Mouse (Mus musculus) kidney, postnatal 0 days (tissue): ENCODE data around the gene Col12a1. TPM values are rescaled to one million over a fixed set of nuclear protein-coding genes. Genes with fewer than 3 reads are reported as not detected.
A peak's percentile ranks its signal among the peaks of the same experiment; 100 is the strongest.

ENCODE experiments used
- ATAC-seq: fragments of 200-750 bp; cut with Nextera tagmentation; replicated peaks from 2 replicates; pipeline ENCODE4 v1.8.0; 2017; ENCODE audit warnings: low read depth, moderate number of reproducible peaks, moderate TSS enrichment, moderate library complexity; ENCODE audit not compliant: low FRiP score
- DNase-seq: peaks from one replicate; pipeline ENCODE4 v3.0.0-alpha.2; 2016; ENCODE audit warnings: low spot score
- H3K27ac ChIP-seq: fragments of 300-500 bp; sonication (generic); 2 replicates; pipeline ENCODE4 v1.5.1; 2014; ENCODE audit warnings: mild to moderate bottlenecking
- H3K27me3 ChIP-seq: fragments of 300-500 bp; sonication (generic); 2 replicates; pipeline ENCODE4 v1.6.1; 2014; ENCODE audit warnings: low read length, mixed read lengths; ENCODE audit not compliant: insufficient read depth
- H3K36me3 ChIP-seq: fragments of 300-500 bp; sonication (generic); 2 replicates; pipeline ENCODE4 v1.6.1; 2014; ENCODE audit warnings: low read length, mixed read lengths; ENCODE audit not compliant: insufficient read depth
- H3K4me1 ChIP-seq: fragments of 300-500 bp; sonication (generic); replicated peaks from 2 replicates; pipeline ENCODE4 v1.6.1; 2014; ENCODE audit warnings: antibody characterized with exemption, low read length, mixed read lengths; ENCODE audit not compliant: insufficient read depth
- H3K4me2 ChIP-seq: fragments of 300-500 bp; sonication (generic); 2 replicates; pipeline ENCODE4 v1.6.1; 2014; ENCODE audit warnings: mild to moderate bottlenecking, low read length, moderate library complexity, mixed read lengths
- H3K4me3 ChIP-seq: fragments of 300-500 bp; sonication (generic); replicated peaks from 2 replicates; pipeline ENCODE4 v1.5.1; 2014; ENCODE audit warnings: low read depth, low read length
- H3K9ac ChIP-seq: fragments of 300-500 bp; sonication (generic); 2 replicates; pipeline ENCODE4 v1.6.1; 2014; ENCODE audit warnings: low read depth, low read length
- H3K9me3 ChIP-seq: fragments of 300-500 bp; sonication (generic); replicated peaks from 2 replicates; pipeline ENCODE4 v1.6.1; 2016; ENCODE audit warnings: low read length, inconsistent platforms, mixed read lengths
- CTCF ChIP-seq: IDR thresholded peaks from 2 replicates; pipeline ENCODE4 v1.5.1; 2016; ENCODE audit warnings: antibody characterized with exemption, low read depth, mild to moderate bottlenecking, moderate library complexity
- WGBS: fragments of 180-500 bp; shearing (Covaris S2); extraction: QIAGEN DNeasy Blood & Tissue Kit; methylation state at CpG from one replicate; pipeline ENCODE4 v1.1.7; 2014; 5-methylcytosine and 5-hydroxymethylcytosine counted together
- polyA plus RNA-seq: library from polyadenylated mRNA; unstranded; fragments of >200 nt; fragmentation: Nextera tagmentation; extraction: Ambion mirVana; gene quantifications from 2 replicates; pipeline ENCODE4 v1.2.1, GENCODE M21; 2015

The Col12a1 gene
- polyA plus RNA-seq, 1 experiment from 2014 or later = 42.8 TPM

DNA sequence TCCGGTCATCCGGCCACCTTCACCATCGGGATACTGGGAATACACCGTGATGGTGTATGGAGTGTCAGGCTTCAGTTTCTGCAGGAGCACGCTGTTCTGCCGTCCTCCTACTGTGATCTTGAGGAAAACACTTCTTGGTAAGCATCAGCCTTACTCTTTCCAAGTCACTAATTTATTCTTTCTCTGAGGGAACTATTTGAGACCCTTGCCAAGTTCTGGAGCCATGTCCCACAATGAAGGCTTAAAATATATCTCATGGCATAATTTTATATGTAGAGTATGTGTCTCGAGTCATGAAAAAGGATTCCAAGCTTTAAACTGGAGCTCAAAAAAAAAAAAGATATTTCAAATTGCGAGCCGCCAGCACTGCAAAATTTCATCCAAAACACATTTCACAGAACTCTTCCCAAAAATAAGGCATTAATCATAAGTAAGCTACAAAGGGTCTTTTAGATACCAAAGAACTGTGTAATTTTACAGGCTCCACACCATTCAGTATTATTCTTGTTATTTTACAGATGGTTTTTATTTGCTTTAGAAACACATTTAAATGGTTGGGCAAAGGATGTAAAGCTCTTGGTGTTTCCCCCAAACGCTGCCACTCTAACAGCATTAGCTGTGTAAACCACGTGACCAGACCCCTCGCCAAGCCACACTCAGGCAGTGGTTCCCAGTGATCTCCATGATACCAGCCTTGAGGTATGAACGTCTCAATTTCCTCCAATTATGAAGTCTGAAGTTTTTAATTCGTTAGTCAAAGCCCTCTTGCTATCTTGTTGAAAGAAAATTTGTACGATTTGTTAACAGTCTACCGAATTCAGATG is 65.1 kb downstream of the Col12a1 start:
- no peak overlapping the region for H3K4me2 ChIP-seq
- ATAC-seq (no peak), DNase-seq (peak; percentile 19)
- no peak overlapping the region for H3K4me3 ChIP-seq
- H3K27ac ChIP-seq = no peak overlapping the region
- H3K9me3 ChIP-seq = no peaks in the 10 kb centered on the region
- WGBS = 83% methylated on average over 16 of the region's 16 CpGs
- H3K27me3 ChIP-seq = no peaks in the 10 kb centered on the region
- TF ChIP-seq CTCF = no peak
- H3K36me3 ChIP-seq = no peaks in the 10 kb centered on the region
- H3K4me1 ChIP-seq = no peaks in the 10 kb centered on the region
- H3K9ac ChIP-seq = no peak overlapping the region

DNA sequence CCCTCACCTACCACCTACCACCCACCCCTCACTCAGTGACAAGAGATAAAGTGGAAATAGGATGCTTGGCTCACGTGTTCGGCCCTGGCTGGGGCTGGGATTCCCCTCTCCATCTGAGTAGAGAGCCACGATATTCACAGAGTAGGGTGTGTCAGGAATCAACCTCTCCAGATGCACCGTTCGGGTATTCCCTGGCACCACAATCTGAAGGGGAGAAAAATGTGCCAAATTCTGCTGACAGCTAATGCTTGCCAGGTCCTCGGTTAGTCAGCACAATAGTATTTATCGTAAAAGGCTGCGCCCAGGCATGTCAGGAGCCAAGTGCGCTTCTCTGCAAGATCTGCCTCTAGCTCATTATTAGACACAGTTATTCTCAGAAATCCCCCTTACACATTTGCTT is 70.0 kb downstream of the Col12a1 start:
- WGBS = 88% methylated on average over 9 of the region's 9 CpGs
- DNase-seq (no peak), ATAC-seq (no peak)
- H3K9ac ChIP-seq = no peak overlapping the region
- H3K9me3 ChIP-seq = no peaks in the 10 kb centered on the region
- no peak for TF ChIP-seq CTCF
- H3K4me3 ChIP-seq = no peak overlapping the region
- no peaks in the 10 kb centered on the region for H3K27me3 ChIP-seq
- H3K4me1 ChIP-seq = no peaks in the 10 kb centered on the region
- H3K27ac ChIP-seq = no peak overlapping the region
- H3K36me3 ChIP-seq = no peaks in the 10 kb centered on the region
- H3K4me2 ChIP-seq = no peak overlapping the region

DNA sequence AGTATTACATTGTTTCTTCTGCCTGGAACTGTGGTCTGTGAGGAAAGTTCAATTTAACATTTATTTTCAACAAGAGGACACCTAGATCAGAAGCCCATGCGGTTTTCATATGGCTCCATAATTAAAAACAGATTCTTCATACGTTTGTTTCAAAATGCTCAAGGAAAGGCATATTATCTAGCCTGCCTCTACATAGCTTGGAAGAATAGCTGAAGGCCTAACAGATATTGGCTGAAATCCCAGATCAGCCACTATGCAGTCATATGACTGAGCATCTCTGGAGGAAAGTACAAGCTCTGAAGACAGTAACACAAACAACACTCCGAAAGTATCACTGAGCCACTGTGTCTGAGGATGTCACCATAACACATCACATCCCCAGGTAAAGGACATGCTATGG is 72.9 kb downstream of the Col12a1 start:
- DNase-seq = peak; percentile 12
- Histone ChIP-seq H3K9me3 (no peaks in the 10 kb centered on the region), H3K27ac (no peak overlapping the region), H3K4me1 (no peaks in the 10 kb centered on the region), H3K4me2 (no peak overlapping the region), H3K27me3 (no peaks in the 10 kb centered on the region), H3K9ac (no peak overlapping the region), H3K4me3 (no peak overlapping the region), H3K36me3 (no peaks in the 10 kb centered on the region)
- no peak for TF ChIP-seq CTCF
- 61% methylated on average over 3 of the region's 3 CpGs for WGBS
- no peak for ATAC-seq

DNA sequence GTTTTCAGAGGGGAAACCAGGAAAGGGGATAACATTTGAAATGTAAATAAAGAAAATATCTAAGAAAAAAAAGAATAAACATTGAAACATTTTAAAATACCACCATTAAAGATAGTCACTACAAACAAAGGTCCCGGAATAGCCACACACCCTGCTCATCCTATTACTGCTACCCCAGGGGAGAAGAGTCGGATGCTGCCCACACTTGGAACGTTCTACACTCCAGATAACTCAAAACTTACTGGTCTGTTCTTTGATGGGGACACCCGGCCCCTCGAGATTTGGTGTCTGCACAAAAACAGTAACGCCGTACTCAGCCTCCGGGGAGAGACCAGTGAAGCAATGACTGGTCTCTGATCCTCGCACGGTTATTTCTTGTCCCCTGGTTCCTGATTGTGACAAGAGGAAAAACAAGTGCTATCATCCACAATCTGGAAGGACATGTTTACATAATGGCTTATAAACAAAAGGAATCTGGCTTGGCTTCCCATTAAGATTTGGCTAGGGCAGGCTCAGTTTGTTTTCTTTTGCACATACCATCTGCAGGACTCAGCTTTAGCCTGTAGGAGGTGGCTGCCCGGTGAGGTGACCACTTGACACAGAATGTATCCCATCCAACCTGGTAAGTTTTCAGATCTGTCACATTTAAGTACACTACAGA is 79.1 kb downstream of the Col12a1 start:
- H3K36me3 ChIP-seq = no peaks in the 10 kb centered on the region
- WGBS = 64% methylated on average over 11 of the region's 11 CpGs
- TF ChIP-seq CTCF = 0 out of 2 replicates have a peak, but pooled peaks have one; percentile 10
- DNase-seq (peak; percentile 21), ATAC-seq (no peak)
- no peak overlapping the region for H3K4me3 ChIP-seq
- no peaks in the 10 kb centered on the region for H3K27me3 ChIP-seq
- H3K27ac ChIP-seq = no peak overlapping the region
- no peak overlapping the region for H3K9ac ChIP-seq
- H3K4me2 ChIP-seq = no peak overlapping the region
- no peaks in the 10 kb centered on the region for H3K4me1 ChIP-seq
- H3K9me3 ChIP-seq = no peaks in the 10 kb centered on the region

DNA sequence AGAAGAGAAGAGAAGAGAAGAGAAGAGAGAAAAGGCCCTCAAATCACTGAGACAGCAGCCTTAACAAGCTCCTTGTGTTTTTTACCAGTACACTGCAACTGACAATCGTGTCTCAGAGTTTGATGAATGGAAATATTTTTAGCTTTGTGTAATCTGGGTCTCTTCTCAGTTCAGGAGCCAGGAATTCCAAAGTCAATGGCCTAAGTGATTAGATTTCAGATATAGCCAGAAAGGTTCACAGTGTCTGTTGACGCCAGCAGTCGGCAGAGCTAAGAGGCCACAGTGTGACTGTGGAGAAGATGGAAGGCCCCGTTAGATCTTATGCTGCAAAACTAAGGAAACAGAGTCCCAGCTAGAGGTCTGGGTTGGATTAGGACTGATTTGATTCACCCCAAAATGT is 80.8 kb downstream of the Col12a1 start:
- no peaks in the 10 kb centered on the region for H3K36me3 ChIP-seq
- ATAC-seq (no peak), DNase-seq (peak; percentile 56)
- no peak overlapping the region for H3K4me2 ChIP-seq
- H3K27ac ChIP-seq = no peak overlapping the region
- no peak overlapping the region for H3K9ac ChIP-seq
- H3K4me1 ChIP-seq = no peaks in the 10 kb centered on the region
- no peak overlapping the region for H3K4me3 ChIP-seq
- 34% methylated on average over 4 of the region's 4 CpGs for WGBS
- H3K9me3 ChIP-seq = no peaks in the 10 kb centered on the region
- no peaks in the 10 kb centered on the region for H3K27me3 ChIP-seq
- no peak for TF ChIP-seq CTCF

DNA sequence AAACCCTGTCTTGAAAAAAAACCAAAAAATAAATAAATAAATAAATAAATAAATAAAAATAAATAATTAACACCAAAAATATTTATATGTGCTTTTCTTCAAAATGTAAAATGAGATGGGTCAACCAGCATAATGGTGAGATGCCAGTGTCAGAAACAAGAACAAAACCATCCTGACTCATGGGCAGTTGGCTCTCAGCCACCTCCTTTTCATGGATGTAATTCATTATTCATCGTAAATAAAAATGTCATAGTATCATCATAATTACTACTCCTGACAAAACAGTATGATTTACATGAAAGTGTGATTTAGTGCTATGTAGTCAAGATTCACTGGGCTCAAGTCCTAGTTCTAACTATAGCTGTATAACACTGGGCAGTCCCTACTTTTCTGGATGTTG is 84.6 kb downstream of the Col12a1 start:
- ATAC-seq (no peak), DNase-seq (no peak)
- no peaks in the 10 kb centered on the region for H3K27me3 ChIP-seq
- H3K27ac ChIP-seq = no peak overlapping the region
- no peak for TF ChIP-seq CTCF
- no peaks in the 10 kb centered on the region for H3K9me3 ChIP-seq
- no peak overlapping the region for H3K9ac ChIP-seq
- H3K4me1 ChIP-seq = no peaks in the 10 kb centered on the region
- H3K4me2 ChIP-seq = no peak overlapping the region
- H3K36me3 ChIP-seq = no peaks in the 10 kb centered on the region
- WGBS = 84% methylated on average over 1 of the region's 1 CpGs
- no peak overlapping the region for H3K4me3 ChIP-seq
